Mouse (Mus musculus): Measurements from ENCODE around the gene Batf3. TPM values are rescaled to one million over a fixed set of nuclear protein-coding genes. Genes with fewer than 3 reads are reported as not detected.

The Batf3 gene
- polyA plus RNA-seq, 1 experiment from 2014 or later: 1.6 TPM

Other genes starting within 250 kb of the Batf3 start
- 23.8 and 29.9 TPM in 2 replicates for gene Rps6kc1, start 186.1 kb upstream of the Batf3 start, polyA plus RNA-seq (2014; fragmentation: Nextera tagmentation; extraction: Ambion mirVana)
- 57.4 and 60.6 TPM in 2 replicates for gene Angel2, start 172.7 kb upstream of the Batf3 start, polyA plus RNA-seq (2014; fragmentation: Nextera tagmentation; extraction: Ambion mirVana)
- gene Vash2, start 118.6 kb upstream of the Batf3 start, polyA plus RNA-seq (2014; fragmentation: Nextera tagmentation; extraction: Ambion mirVana): 77.3 and 98.6 TPM in 2 replicates
- 6.0 and 8.4 TPM in 2 replicates for gene Flvcr1, start 71.7 kb upstream of the Batf3 start, polyA plus RNA-seq (2014; fragmentation: Nextera tagmentation; extraction: Ambion mirVana)
- not detected in 2 replicates for gene Spata45, start 61.2 kb upstream of the Batf3 start, polyA plus RNA-seq (2014; fragmentation: Nextera tagmentation; extraction: Ambion mirVana)
- 10.0 and 10.4 TPM in 2 replicates for gene Tatdn3, start 34.9 kb upstream of the Batf3 start, polyA plus RNA-seq (2014; fragmentation: Nextera tagmentation; extraction: Ambion mirVana)
- 6.9 and 7.3 TPM in 2 replicates for gene Nsl1, start 34.8 kb upstream of the Batf3 start, polyA plus RNA-seq (2014; fragmentation: Nextera tagmentation; extraction: Ambion mirVana)
- gene Fam71a, start 67.0 kb downstream of the Batf3 start, polyA plus RNA-seq (2014; fragmentation: Nextera tagmentation; extraction: Ambion mirVana): not detected in 2 replicates
- gene Atf3, start 120.2 kb downstream of the Batf3 start, polyA plus RNA-seq (2014; fragmentation: Nextera tagmentation; extraction: Ambion mirVana): 0.98 and 1.5 TPM in 2 replicates
- gene Nenf, start 220.3 kb downstream of the Batf3 start, polyA plus RNA-seq (2014; fragmentation: Nextera tagmentation; extraction: Ambion mirVana): 125 and 128 TPM in 2 replicates
- gene Tmem206, start 228.1 kb downstream of the Batf3 start, polyA plus RNA-seq (2014; fragmentation: Nextera tagmentation; extraction: Ambion mirVana): 57.0 and 62.5 TPM in 2 replicates

Measured in forebrain, embryonic 14.5 days (tissue).